Mouse (Mus musculus) heart, adult 2 months (tissue): Measurements from ENCODE around the gene Sdhaf4.

Experiments
- CTCF ChIP-seq: fragments of 200-600 bp; IDR thresholded peaks from 2 replicates; pipeline ENCODE4 v1.8.1; 2022; ENCODE audit warnings: antibody characterized with exemption, mild to moderate bottlenecking, moderate library complexity
- POLR2A ChIP-seq: fragments of 200-500 bp; IDR thresholded peaks from 2 replicates; pipeline ENCODE4 v1.6.1; 2011; ENCODE audit warnings: mild to moderate bottlenecking, low read depth, low read length, control low read depth; ENCODE audit not compliant: insufficient read depth

DNA sequence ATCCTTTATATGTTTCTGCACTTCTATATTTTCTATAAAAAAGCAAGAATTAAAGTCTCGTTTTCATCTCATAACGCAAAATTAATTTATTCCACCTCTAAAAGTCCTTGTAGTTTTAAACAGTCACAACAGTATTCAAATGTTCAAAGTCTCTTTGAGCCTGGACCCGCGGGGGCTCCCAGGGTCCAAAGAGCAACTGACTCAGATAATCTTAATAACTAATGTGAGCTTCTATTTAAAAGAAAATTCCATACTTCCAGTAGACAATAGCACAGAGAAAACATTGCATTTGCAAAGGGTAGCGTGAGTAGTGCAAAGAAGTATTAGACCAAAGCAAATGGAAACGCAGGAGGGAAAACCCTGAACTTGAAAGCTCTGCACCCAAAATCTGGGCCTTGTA, 47.4 kb downstream of the Sdhaf4 start:
- TF ChIP-seq POLR2A, result no peak
- no peak for TF ChIP-seq CTCF
